Mouse (Mus musculus) layer of hippocampus, adult 8-10 months (tissue): ENCODE measurements around the gene Il5. TPM values are rescaled to one million over a fixed set of nuclear protein-coding genes. Genes with fewer than 3 reads are reported as not detected.
A peak's percentile ranks its signal among the peaks of the same experiment; 100 is the strongest.

Experiments
- DNase-seq, 2 experiments: peaks; one replicate each; pipeline ENCODE4 v3.0.0; 2022; ENCODE audit warnings: low spot score in 2 of 2
- microRNA-seq, 2 experiments: library from miRNA; unstranded; fragments of <30 nt; microRNA quantifications; one replicate each; pipeline ENCODE4 v1.2.0; 2022
- total RNA-seq, 4 experiments: library from RNA; stranded (reverse); gene quantifications; 2 replicates each; pipeline ENCODE4 v1.2.4; 2022

The Il5 gene
- total RNA-seq, 4 experiments from 2014 or later, result not detected

DNA sequence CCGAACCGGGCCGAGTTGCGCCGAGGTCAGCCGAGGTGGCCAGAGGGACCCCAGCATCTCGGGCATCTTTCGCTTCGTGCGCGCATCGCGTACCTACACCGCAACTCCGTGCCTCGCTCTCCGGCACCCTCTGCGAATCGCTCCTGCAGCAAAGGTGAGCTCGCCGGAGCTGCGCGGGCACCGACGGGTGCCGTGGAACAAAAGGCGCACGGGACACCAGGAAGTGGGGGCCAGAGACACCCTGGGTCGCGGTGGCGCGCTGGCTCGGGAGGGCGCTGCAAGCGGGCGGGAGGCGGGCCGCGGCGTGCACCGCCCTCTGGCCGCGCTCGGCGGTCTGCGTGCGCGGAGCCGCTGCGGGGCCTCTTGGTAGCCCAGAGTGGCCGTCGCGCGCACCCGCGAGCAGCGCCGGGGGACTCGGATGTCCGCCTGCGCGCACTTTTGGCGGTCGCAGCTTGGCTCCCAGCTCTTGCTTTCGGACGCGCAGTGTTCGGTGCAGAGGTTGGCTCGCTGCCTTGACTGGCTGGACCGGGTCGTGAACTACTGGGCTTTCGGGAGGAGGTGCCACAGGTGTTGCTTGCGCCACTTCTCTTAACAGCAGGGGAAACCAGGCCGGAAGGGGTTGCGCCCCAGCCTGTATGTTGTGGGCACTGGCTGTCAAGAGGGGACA is 49.7 kb downstream of the Il5 start:
- DNase-seq, result peak in 1 of 2 experiments; percentile 44

DNA sequence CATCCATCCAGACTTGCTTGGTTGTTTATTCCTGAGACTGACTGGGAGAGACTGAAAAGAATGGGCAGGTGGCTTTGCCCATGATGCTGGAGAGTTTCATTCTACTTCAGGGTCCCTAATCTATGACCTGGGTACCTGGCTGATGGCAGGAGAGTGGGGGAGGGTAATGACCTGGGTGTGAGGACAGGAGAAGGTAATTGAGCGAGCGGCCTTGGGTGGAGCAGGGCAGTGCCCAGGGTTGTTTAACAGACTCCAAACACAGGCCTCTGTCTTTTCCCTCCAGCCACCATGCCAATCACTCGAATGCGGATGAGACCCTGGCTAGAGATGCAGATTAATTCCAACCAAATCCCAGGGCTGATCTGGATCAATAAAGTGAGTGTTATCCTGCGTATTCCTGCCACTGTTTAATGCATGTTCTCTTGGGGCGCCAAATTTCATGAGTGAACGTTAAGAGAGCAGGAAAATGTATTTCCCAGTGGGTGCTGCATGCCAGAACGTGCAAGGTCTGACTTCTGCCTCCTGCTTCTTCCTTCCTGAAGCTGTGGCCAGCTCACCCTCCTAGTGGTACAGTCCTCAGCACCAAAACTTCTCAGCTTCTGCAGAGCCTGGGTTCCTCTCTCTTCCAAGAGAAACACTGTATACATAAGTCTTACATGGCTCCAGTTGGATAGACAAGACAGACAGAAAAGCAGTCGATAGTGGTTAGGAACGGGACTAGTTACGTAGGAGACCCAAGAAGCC is 50.6 kb downstream of the Il5 start:
- no peak for DNase-seq

DNA sequence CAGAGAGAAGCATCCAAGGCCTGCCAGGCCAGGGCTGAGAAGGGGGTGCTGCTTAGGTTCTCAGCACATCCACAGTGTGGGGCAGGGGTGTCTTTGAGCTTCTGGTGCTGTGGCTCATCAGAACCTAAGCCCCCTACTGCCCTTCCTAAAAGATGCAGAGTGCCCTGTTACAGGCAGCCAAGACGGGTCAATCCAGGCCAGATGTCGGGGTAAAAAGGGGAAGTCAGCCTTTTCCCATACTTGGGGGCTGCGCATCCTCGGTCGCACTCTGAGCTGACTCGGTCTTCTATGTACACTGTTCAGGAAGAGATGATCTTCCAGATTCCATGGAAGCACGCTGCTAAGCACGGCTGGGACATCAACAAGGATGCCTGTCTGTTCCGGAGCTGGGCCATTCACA is 51.9 kb downstream of the Il5 start:
- DNase-seq, result no peak

DNA sequence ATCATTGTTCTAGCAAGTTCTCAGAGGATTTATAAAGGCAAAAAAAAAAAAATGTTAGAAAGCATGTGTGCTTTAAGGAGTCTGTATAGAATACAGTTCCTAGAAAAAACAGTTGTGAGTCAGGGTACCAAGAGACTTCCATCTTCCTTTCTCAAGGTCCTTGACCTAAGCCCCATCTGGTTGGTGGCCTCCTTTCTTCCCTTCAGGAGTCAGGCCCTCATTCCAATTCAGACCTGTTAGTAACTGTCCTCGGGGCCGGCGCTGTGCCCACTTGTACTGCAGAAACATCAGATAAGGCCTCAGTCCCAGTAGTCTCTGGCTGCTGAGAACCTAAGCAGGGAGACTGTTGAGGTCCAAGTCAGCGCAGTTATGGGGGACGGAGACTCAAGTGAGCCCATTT is 52.5 kb downstream of the Il5 start, which contains the start of gene Gm17334:
Gene Gm17334, minus strand, starts transcription at position 101 of the 400 bp plus-strand sequence.
- DNase-seq, result no peak

- DNase-seq, result no peak
These were observed 53.2 kb downstream of the Il5 start for GRCm38 (mm10) chr11:53773641-53774360.

Small RNA genes within 50 kb of the gene (microRNA-seq; reads per million reads assigned to microRNA genes)
- gene Mir7671, result 0.25 to 0.32 reads per million in 2 experiments

Other genes with a start within 250 kb of the Il5 start
- gene Gm9945, start 240.6 kb upstream of the Il5 start, total RNA-seq, result 1 to 10 TPM; 1.8 to 4.9 (median 2.8) TPM
- gene Sowaha, start 240.5 kb upstream of the Il5 start, total RNA-seq, result 100 to 1,000 TPM in 2 of 4 experiments, 10 to 100 TPM in 2; 91.6 to 119 (median 104) TPM
- 100 to 1,000 TPM; 248 to 260 (median 255) TPM for gene Sept8, start 201.5 kb upstream of the Il5 start, total RNA-seq
- 100 to 1,000 TPM; 115 to 156 (median 130) TPM for gene Kif3a, start 153.4 kb upstream of the Il5 start, total RNA-seq
- gene Il4, start 102.1 kb upstream of the Il5 start, total RNA-seq, result not detected
- not detected for gene Il13, start 86.1 kb upstream of the Il5 start, total RNA-seq
- gene Rad50, start 13.5 kb upstream of the Il5 start, total RNA-seq, result 10 to 100 TPM; 11.3 to 15.9 (median 13.0) TPM
- gene Irf1, start 49.2 kb downstream of the Il5 start, total RNA-seq, result 10 to 100 TPM in 3 of 4 experiments, 1 to 10 TPM in 1; 9.7 to 12.9 (median 11.0) TPM
- 1 to 10 TPM; 1.1 to 2.4 (median 1.9) TPM for gene Gm17334, start 52.4 kb downstream of the Il5 start, total RNA-seq
- gene Gm12216, start 138.5 kb downstream of the Il5 start, total RNA-seq, result 10 to 100 TPM in 1 of 4 experiments, 1 to 10 TPM in 3; 6.0 to 12.4 (median 8.1) TPM
- 10 to 100 TPM; 11.4 to 13.4 (median 12.1) TPM for gene Slc22a5, start 170.9 kb downstream of the Il5 start, total RNA-seq